Mouse (Mus musculus): ENCODE results near the gene Dtymk.
"Not testable (repeated sequence)": the region's sequence is repeated elsewhere in the genome, so short reads cannot be mapped to it uniquely, and the experiment has no call there.

Dtymk gene

GRCm38 (mm10) chr1:93803556-93804507 is 2.1 kb upstream of the Dtymk start, which contains the start of gene Ing5:
Ing5 (plus strand) TSS chr1:93803965.
- DNase-seq: peak; percentile 99

DNA sequence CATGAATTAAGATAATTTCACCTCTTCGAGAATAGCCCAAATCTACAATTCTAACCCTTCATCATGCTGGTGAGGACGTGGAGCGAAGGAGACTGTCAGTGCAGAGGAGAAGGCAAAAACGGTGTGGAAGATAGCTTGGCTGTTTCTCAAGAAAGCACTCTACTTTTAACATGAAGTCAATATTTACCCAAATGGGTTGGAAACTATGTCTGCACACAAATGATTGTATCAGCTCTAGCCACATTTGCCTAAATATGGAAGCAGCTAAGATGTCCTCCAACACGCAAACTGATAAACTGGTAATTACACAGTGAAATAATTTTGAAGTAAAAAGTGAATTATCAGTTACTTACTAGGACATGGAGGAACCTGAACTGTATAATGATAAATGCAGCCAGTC is 1.0 kb upstream of the Dtymk start:
- DNase-seq: peak in 1 of 2 experiments; percentile 12

DNA sequence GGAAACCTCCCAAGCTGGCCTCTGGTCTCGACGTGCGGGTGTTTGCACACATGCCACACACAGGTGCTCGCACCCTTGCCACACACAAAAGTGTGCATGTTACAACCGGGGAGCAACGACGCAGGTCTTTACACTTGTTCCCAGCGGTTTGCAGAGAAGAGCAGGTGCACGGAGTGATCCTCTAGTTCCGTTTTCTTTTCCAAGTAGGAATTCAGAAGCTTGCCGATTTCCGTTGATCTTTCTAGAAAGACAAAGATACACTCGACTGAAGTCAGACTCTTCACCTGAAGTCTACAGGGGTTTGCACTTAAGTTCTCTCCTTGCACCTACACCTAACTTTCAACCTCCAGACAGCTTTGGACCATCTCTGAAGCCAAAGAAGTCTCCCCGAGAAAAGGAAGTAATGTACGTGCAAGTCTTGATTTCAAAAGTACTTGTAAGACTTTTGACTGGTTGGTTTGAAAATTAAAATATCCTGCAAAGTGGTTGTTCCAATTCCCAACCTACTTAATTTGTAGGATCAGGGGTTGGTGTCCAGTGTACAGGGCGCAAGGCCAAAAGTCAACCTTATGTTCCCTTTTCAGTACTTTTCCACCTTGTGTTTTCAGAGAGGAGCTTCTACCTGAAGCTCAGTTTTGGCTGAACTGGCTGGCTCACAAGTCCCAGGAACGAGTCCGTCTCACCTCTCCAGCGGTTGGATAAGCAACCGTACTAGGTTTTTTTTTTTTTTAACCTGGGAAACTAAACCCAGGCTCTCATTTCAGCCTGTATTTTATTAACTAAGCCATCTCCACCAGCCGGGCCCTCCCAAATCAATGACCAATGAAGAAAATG is 847 bp downstream of the Dtymk start:
- DNase-seq: peak in 1 of 2 experiments; percentile 23

DNA sequence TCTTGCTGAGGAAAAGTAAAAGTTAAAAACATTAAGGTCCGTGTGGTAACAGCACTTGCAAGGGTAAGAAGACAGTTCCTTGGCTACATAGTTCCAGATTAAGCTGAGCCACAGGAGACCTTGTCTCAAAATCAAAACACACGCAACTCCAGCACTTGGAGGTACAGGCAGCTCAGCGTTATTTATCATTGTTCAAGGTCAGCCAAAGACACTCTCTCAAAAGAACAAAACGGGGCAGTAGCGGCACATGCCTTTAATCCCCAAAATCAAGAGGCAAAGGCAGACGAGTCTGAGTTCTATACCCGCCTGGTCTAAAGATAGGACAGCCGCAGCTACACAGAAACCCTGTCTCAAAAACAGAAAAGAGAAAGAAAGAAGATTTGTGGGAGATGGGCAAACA is 5.8 kb downstream of the Dtymk start:
- DNase-seq: peak in 1 of 2 experiments; percentile 4

- no peak for DNase-seq
Observed at GRCm38 (mm10) chr1:93794526-93794925, 7.2 kb downstream of the Dtymk start.

DNA sequence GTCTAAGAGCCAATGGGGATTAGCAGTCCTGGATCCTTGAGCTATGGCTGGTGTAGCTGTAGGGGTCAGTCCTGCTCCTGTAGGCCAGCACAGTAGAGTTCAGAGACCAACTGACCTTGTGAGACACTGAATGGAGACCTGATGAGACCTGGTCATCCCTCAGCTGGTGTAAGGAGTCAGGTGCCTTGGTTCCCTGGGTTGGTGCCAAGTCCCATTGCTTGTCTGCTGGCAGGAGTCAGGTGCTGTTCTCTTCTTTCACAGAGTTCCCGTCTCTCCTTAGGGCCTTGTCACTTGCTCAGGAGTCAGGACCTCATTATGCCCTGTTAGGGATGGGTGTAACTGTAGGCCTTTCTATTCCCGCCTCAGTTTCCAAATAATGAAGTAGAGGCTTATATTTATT is 14.8 kb downstream of the Dtymk start:
- peak in 1 of 2 experiments; percentile 33 for DNase-seq

- no peak for DNase-seq
Observed at GRCm38 (mm10) chr1:93776686-93777085, 25.0 kb downstream of the Dtymk start.

- DNase-seq: no peak
Observed at GRCm38 (mm10) chr1:93769901-93770300, 31.8 kb downstream of the Dtymk start.

DNA sequence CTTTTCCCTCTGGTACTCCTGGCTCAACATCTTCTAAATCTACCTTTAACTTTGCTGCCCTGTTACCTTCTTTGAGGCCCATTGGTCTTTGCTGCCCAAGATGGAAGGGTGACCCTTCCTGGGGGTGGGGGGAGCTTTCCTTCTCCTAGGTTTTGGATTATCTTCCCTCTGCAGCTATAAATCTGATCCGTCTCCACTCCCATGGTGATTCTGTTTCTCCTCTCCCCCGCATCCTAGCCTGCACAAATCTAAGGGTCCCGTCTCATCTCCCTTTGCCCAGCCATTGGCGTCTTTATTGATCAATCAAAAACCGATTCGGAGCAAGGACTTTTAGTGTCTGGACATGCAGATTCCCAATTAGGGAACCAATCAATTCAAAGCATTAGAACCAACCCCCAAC is 34.1 kb downstream of the Dtymk start:
- no peak for DNase-seq

DNA sequence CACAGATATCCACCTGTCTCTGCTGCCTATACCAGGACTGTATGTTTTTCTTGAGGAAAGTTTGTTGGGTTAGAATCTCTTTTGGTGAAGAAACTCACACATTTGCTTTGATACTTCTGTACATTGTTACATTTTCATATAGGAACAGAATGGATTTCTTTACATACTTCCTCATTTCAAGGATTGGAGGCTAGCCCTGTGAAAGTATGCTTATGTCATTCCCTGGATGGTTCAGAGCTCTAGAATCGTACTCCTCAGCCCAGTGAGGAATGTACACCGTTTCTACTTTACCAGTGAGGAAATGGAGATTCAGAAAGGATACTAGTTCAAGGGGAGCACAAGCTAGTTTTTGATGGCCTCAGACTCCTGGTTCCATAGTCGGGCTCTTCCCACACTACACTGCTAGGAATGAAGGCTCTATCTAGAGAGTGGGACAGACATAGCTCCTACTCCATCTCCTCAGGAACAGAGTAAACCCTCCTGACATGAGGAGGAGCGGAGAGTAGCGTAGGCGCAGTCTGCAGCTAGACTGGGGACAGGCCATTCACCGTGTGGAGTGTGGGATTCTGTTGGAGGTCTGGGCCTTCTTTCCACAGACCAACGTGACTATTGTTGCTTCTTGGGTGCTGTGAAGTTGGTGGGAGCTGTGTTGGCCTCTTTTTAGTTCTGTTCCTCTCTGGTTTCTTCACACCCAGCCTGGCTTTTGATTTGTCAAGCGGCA is 36.7 kb downstream of the Dtymk start:
- DNase-seq: no peak

GRCm38 (mm10) chr1:93763531-93763930 is 38.2 kb downstream of the Dtymk start:
- not testable (repeated sequence) for DNase-seq

DNA sequence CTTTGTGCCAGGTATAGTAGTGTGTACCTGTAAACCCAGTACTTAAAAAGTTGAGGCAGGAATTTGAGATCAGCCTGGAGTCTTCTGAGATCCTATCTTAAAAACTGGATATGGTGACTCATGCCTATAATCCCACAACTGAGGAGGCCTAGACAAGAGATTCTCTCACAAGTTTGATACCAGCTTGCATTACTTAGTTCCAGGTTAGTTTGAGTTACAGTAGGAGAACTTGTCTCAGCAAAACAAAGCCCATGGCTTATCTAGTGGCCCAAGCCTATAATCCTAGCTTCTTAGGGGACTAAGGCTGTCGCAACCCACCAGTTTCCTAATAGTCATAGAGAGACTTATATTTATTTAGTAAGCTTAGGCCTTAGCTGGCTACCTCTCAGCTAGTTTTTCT is 41.7 kb downstream of the Dtymk start:
- no peak for DNase-seq

DNA sequence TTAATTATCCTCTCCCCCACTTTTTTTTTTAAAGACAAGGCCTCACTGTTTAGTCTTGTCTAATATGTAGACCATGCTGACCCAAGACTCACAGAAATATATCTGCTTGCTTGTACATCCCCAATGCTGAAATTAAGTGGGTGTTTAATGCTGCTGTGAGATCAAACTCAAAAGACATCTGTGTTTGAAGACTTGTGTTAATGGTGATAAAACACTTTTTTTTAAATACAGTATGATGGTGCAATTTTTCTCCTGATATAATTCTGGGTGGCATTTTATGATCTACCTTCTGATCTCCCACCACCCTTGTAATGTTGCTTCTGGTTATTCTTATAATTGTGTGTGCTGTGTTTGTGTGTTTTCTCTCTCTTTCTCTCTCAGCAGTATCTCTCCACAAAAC is 45.6 kb downstream of the Dtymk start:
- no peak for DNase-seq

DNA sequence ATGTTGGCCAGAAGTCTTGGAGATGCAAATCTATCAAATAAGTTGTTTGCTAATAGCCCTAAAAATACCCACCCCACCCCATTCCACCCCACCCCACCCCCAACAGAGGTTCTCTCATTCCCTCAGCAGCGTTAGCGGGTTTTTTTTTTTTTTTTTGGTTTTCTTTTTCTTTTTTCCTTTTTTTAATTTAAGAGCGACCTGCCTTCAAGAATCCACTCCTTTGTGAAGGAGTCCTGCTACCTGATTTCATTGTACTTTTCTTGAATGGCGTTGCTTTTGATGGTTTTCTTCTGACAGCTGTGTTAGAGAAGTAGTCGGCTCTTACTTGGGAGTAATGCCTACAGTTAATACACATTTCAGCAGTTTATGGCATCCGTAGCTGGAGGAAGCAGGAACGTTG is 46.1 kb downstream of the Dtymk start:
- no peak for DNase-seq

DNA sequence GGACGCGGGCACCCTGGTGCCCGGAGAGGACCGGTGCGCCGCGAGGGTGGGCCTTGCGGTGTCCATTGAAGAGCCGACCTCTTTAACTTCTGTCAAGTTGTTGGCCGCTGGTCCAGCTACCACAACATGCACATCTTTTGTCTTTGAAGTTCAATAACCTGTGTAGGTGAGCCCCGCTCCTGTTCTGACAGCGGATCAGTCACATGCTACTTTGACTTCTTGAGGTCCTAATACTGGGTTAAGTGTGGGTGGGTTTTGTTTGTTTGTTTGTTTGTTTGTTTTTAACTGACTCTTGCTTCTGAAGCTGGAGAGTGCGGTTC is 46.5 kb downstream of the Dtymk start:
- DNase-seq: no peak

- peak; percentile 93 to 97 for DNase-seq
Observed at GRCm38 (mm10) chr1:93754573-93755290, 47.0 kb downstream of the Dtymk start, which contains the start of gene Thap4. Thap4 (minus strand) TSS chr1:93754864.

- DNase-seq: peak in 1 of 2 experiments; percentile 20
Observed at GRCm38 (mm10) chr1:93753911-93754572, 47.7 kb downstream of the Dtymk start.

DNA sequence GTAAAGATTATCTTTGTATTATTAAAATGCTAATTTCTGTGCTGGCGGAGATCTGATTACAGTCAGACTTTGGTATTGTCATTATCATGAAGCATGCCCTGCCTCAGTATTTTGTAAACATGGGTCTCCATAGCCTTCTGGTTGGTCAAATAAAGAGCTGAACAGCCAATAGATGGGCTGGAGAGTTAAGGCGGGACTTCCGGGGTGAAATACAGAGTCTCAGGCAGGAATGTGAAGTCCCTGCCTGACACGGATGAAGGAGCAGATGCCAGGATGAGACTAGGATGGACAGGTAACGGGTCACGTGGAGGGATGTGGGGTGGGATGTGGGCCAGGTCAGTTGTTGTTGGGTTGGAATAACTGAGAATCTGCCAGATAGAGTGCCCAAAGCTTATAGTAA is 50.4 kb downstream of the Dtymk start, which contains the start of gene Atg4b:
Gene Atg4b (plus strand): TSS at position 211 of the 400 bp plus-strand sequence.
- no peak for DNase-seq

DNA sequence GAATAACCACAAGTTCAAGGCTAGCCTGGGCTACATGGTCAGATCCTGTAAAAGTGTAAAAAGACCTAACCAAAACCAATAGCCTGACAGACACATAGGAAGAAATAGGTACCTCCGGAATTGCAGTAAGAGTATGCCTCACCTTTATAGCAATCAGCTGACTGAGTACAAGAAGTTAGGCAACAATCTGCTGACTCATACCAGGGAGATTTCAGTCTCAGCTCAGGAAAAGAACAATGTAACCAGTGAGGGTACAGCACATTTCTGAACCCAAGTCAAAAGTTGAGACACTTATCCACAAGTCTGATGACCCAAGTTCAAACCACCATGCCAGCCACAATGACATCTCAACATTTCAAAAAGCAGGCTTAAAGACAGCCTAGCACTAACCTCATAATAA is 53.2 kb downstream of the Dtymk start:
- DNase-seq: no peak

DNA sequence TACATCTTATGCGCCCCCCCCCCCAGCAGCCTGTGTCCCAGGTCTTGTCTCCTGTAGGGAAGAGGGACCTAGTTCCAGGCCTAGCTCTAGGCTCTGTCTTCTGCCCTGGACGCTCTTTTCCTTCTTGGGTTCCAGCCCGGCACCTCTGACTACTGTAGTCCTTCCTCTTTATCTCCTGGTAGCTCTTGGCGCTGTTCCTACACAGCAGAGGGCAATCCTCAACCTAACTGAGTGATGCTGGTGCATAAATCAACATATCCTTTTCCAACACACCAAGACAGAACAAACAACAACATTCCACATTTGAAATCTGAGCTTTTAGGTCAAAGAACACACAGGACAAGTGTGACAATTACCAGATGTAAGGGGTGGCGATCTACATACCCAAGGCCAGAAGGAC is 55.6 kb downstream of the Dtymk start:
- no peak for DNase-seq

DNA sequence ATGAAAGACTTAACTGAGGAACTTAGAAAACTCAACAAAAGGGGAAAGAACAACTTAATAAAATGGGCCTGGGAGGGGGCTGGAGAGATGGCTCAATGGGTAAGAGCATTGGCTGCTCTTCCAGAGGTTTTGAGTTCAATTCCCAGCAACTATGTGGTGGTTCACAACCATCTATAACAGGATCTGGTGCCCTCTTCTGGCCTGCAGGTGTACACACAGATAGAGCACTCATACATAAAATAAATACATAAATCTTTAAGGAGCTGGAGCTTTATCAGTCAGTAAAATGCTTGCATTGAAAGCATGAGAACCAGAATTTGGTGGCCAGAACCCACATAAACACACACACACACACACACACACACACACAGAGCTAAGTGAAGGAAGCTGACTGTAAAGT is 58.8 kb downstream of the Dtymk start:
- DNase-seq: no peak

Data from kidney, postnatal 25 days (tissue).